Mouse (Mus musculus) urinary bladder, postnatal 25 days (tissue): Measurements from ENCODE around the gene Cdk5r1.

Experiments used
- DNase-seq: peaks from one replicate; pipeline ENCODE4 v3.0.0; 2022; ENCODE audit warnings: low spot score

The Cdk5r1 gene

DNA sequence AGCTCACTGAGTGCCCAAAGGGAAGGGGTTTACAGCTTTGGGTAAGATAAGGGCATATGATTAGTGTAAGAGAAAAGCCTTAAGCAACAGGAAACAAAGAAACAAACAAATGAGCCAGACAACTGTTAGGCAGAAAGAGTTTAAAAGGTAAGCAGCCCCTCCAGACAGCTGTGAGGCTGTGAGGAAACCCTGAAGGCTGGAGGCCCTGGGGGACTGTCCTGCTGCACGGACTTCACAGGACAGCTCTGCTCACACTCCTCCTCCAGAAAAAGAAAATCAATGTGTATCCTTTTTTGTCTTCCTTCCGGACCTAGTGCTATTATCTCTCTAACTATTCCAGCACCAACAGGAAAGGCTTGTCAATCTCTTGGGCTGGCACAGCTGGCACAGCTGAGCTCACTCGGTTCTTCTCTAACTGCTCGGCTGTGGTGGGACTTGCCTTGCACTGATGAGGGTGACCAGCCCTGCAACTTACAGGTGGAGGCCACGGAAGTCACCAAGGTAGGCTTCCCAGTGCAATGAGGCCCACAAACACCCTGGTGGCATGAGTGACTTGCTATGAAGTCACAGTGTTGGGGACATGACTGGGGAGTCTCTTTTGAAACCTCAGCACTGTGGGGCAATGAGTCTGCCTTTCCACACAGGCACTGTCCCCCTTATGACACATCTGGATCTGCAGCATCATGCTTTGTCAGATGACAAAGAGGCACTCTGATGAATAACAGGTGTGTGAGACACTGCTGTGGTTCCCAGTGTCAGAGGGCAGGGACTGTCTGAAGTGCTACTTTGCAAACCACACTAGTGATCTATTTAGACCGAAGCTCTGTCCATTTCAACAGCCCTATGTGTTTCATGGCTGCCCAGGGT lies 27.9 kb downstream of the Cdk5r1 start:
- no peak for DNase-seq

DNA sequence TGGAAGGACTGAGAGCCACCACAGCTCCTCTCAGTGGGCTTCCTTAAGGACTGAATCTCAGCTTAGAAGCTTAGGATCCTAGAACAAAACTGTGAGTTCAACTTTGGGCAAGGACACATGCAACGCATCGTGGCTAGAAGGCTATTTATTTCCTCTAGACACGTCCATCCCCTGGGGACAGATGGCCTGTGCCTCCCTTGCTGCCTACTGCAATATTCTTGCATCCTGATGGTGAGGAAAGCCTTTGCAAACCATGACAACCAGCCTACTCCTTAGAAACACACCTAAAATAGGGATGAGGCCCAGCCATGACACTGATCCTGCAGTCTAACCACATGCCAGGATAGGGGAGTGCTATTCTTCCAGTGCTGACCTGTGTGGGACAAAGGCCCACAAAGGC lies 28.8 kb downstream of the Cdk5r1 start:
- no peak for DNase-seq

DNA sequence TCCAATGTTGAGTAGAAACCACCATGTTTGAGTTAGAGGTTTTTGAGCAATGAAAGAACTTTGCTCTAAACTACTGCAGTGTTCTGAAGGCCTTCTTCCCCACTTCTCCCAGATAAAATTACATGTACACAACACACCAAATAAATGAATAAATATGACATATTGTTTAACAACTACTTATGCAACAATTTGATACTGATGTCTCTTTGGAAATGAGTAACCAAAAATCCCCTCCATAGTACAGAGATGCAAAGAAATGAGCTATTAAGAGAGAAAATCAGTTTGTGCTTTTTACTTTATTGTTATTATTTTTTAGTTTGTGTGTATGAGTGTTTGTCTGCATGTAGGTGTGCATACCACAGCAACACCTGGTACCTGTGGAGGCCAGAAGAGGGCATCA lies 29.7 kb downstream of the Cdk5r1 start:
- no peak for DNase-seq

DNA sequence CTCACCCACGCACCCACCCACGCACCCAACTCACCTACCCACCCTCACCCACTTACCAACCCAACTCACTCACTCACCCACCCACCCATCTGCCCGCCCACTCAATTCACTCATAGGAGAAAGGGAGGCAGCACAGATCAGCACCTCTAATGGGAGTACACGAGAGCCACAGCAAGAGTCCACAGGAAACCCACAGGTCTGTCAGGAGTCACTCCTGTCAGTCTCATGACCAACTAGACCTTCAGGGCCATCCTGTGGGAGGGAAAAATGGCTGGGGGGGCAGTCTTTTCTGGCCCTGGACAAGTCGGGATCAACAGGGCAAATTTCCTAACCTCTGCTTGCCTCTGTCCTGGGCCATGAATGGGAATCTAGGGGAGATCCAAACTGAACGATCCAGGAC lies 31.0 kb downstream of the Cdk5r1 start:
- DNase-seq, result no peak

DNA sequence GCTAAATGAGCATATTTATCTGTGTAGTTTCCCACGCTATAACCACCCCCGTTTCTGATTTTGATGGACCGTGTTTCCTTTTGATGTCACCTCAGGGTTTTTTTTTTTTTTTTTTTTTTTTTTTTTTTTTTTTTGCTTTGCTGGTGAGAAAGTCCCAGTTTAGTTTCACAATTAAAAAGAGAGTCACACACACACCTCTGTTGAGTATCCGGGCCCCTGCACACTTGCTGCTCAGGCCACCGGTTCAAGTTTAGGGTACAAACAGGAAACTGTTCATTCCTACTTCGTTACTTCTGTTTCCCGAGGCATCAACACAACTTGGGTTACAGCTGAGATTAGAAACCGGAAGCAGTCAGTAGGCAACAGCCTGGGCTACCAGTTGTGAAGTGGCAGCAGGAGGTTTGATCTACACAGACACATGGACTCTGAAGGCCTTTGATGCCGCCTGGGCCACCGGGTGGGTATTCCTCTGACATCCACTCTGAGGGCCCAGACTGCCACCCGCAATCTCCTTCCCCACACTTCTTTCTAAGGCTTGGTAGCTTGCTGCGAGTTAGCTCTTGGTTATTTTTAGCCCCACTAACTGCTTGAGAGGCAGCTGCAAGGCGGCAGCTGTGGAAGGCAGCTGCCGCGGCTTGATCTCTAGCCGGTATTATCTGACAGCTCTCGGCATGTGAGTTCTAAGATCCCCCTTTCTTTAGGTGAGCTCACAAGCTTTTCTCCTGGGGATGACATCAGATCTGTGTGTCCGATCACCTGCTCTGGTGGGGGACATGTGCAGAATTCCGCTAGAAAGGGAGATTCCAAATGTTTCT lies 31.7 kb downstream of the Cdk5r1 start:
- no peak for DNase-seq

DNA sequence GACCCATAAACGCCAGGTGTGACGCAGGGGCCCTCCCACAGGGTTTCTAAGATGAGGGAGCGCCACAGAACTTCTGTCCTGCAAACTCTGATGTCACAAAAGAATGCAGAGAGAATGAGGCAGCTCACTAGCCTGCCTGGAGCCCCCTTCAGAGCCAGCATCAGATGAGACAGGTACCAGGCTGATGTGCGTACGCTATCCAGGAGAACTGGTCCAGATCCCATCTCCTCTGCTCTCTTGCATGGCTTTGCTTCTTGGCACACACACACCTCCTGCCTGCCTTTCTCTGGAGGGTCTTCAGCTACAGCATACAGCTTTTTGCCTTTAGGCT lies 32.3 kb downstream of the Cdk5r1 start:
- DNase-seq, result no peak

DNA sequence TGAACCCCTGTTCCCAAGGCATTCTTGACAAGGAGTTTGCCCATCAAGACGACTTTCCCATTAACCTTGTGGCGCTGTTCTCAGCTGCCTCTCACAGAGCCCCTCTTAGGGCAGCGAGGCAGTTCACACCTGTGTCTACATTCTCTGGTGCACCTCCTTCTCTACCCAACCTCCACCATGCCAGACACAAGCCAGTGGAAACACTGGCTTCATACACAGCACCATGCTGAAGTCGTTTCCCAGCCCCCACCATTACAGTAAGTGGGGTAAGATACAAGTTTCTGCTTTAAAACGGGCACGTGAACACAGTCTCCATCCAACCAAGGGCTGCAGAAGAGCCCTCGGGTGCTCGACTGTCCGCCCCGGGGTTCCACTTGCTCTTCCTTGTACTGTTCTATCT lies 33.3 kb downstream of the Cdk5r1 start:
- no peak for DNase-seq

DNA sequence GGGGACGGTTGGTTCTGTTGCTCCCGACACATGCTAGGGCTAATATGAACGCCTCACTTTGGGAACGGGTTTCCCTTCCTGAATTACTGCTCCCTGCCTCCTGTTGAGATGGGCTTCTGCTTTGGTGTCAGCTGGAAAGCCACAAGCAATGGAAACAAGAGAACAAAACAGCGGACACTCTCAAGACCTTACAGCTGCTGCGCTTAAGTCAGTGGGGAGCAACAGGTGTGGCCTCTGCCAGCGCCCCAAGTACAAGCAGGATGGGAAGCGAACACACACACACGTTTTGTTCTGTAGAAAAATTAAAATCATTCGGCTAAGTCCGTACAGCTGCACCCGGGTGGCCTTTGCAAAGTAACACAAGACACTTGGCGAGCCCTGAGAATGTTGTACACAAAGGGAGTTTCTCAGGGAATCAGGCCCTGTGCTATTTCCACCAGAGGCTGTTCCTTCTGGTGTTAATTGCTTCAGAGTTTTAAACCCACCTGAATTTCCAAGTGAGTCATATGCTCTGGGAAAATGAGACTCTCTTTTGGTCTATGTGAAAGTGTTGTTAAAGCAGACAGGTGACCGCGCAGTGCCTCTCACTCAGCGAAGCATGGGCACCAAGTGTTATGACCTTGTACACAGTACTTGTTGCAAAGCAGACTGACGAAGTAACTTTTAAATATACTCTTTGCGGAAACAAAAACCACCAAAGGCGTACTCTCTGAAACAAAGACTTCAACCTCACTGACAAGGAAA lies 35.7 kb downstream of the Cdk5r1 start:
- no peak for DNase-seq

DNA sequence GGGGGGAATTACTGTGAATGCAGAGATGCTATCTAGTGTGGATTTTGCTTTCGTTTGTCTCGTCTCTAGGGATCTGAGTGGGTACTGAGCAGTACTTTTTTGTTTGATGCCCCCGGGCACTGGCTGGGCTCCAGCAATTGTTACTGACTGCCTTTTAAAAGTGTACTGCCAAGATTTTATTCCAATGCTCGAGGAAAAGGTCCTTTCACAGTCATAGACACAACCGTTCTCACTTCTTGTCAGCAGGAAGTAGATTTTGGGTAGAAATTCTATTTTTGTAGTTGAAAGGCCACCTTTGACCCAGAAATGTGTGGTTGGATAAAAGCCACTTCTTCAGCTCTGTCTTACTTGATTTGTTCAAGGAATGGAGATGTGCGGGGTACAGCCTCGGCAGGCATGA lies 37.0 kb downstream of the Cdk5r1 start:
- no peak for DNase-seq

DNA sequence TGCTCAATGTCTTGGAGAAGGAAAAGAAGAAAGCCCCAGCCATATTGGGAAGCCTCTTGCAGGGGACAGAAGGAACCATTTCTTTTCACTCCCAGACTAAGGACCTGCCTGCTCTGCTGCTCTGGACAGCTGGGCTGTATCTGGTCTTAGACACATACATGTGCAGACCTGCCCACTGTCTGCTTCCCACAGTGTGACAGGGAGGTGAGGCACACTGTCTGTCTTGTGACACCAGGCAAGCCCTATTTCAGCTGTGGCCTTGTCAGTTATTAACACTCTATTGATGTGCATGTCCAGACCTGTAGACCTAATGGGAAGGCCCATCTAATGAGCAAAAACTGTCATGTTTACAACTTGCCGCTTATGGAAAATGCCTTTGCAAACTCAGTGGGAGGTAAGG lies 38.5 kb downstream of the Cdk5r1 start:
- DNase-seq, result no peak

DNA sequence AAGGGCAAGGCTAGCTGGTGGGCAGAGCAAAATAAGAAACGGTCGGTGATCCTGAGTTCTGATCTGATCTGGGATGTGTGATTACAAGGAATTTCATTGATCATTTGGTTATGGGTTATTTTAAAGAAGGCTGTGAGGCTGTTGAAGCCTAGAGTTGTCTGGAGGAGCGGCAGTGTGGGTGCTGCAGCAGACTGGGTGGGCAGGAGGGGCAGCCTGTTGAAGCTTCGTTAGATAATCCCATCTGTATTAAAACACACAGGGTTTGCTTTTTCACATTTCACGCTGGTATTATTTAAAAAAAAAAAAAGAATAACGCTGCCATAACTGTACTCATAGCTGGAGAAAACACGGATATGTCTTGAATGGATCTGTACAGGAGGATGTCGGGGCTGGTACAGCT lies 39.1 kb downstream of the Cdk5r1 start:
- DNase-seq, result no peak

DNA sequence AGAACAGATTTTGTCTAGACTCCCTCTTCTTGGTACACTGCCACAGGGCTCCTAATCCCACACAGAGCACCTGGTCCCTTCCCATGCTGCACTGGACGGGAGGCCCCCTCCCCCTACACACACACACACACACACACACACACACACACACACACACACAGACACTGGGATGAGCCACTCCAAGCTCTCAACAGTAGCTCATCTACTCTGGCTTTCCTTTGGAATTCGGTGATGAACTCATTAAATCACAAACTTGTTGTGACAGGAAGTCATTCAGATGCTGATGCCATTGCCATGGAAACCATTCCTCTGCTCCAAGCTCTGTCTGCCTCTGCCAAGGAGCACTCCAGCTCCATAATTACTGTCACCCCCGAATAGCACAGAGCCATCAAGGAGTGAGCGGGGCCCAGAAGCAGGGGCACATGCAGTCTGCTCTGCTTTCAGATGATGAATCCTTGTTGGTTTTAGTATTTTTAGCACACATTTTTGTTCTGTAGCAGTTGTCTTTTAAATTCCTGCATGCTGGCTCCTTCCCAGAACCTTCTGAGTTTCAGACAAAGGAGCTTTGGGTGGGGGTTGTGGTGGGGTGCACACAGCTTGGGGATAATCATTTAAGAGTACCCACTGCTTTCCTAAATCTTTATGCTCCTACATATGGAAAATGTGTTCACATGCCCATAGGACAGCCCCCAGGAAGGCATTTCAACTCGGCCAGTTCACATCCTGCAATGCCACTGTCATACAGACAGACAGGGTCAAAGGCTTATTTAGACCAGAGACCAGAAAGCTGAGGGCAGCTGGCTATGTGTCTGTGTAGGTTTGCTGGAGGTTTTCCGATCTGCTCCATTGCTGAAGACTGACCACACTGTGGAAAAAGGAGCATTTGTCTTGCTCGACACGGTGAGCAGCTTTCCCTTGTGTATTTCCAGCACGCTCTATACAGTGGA lies 41.9 kb downstream of the Cdk5r1 start:
- no peak for DNase-seq

DNA sequence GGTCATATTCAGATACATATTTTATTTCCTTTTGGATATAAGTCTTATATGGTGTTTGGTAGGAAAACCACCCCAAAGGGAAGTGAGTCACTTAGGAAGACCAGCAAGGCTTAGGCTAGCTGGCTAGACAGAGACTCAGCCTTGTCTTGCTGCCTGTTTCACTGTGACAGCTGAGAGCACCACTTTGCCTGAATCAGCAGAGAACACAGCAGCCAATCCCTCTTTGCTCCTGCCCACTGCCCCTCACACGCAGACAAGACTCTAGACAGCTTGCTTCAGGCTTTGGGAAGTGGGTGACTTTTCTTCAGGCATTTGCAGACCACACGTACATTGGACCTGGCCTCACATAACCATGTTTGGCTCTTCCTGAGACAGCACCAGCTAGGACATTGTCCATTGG lies 44.3 kb downstream of the Cdk5r1 start:
- no peak for DNase-seq

DNA sequence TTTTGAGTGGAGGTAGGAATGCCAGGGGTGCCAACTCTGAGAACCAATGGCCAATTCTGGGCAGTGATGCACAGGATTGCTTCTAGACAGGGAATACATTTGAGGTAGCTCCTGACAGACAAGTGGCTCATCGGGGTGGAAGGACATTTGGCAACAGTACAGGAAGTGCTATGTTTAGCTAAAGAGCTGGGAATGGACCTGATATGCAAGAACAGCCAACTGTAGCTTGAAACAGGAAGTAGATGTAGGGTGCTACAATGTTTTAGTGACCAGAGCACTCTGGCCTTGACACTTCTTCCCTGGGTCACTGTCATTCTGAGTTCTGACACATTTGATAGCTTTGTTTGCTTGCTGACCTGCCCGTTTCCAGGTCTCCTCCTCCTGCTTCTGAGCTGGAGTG lies 46.0 kb downstream of the Cdk5r1 start:
- no peak for DNase-seq

DNA sequence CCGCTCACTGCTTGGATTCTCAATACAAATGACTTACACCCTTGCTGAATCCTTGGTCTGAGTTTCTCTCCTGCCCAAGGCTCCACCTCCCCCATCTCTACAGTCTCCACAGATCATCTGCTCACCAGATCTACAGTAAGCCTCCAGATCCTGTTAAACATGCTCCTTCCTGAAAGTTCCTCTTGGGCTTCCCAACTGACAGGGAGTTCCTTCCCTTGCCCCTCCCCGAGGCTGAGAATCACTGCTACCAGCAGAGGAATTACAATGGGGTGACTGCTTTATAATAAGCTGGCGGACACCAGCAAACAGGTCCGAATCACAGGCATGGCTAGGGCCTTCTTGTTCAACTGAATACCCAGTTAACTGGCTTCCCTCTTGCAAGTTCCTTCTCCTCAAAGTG lies 46.6 kb downstream of the Cdk5r1 start:
- DNase-seq, result no peak

DNA sequence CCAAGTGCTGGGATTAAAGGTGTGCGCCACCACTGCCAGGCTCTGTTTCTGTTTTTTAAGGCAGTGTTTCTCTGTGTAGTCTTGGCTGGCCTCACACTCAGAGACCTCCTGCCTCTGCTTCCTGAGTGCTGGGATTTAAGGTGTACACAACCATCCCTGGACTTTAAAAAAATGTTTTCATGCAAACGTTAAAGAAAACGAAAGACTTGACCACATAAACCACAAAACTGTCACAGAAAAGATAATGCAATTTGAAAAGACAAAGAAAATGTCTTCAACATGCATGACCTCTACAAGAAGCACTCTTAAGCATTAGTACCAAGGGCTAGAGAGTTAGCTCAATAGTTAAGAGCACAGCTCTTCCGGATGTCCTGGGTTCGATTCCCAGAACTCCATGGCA lies 47.4 kb downstream of the Cdk5r1 start:
- no peak for DNase-seq

DNA sequence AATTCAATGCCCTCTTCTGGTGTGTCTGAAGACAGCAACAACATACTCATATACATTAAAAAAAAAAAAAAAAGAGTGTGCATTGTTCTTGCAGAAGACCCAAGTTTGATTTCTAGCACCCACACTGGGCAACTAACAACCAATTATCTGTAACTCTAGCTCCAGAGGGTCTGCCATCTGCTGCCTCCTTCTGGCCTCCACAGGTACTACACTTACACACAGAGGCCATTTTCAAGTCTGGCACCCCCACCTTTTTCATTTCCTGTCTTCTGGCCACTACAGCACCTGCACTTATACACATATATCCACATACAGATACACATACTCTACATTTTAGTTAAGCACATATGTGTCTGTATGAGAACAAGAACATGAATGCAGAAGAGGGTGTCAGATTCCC lies 50.9 kb downstream of the Cdk5r1 start:
- DNase-seq, result no peak

DNA sequence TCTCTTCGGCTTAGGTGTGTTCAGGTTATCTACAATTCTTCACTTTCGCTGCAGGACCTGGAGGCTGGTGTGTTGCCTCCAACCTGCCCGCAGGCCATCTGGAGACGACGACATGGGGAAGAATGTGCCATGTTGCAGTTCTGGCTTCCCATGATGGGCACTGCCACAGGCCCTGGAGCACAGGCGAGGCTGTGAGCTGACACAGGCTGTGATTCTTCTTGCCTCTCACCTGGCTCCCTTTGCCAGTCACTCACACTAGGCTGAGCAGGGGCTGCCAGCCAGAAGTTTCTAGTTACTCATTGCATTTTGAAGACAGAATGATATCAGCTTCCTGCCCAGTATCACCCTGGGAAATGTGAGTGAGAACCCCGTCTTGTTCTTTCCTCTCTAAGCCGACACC lies 52.3 kb downstream of the Cdk5r1 start:
- DNase-seq, result no peak
